Mouse (Mus musculus) CH12.LX (cell line): ENCODE measurements around the gene Smoc1. TPM values are rescaled to one million over a fixed set of nuclear protein-coding genes. Genes with fewer than 3 reads are reported as not detected.

Experiments
- DNase-seq: peaks from one replicate; pipeline ENCODE4 v3.0.0-alpha.2; 2013; ENCODE audit errors: extremely low read depth
- H3K27ac ChIP-seq: 2 replicates; pipeline ENCODE4 v1.5.1; 2012; ENCODE audit warnings: low read depth, mild to moderate bottlenecking, control low read depth, moderate library complexity; ENCODE audit not compliant: insufficient read depth
- H3K27me3 ChIP-seq: replicated peaks from 2 replicates; pipeline ENCODE3; 2012; ENCODE audit warnings: inconsistent platforms
- H3K36me3 ChIP-seq, 2 experiments: replicated peaks in 1 of 2; 2 replicates each; pipeline versions ENCODE3 to v1.6.1; 2012; ENCODE audit warnings: inconsistent platforms in 1 of 2, low read length in 1 of 2, mild to moderate bottlenecking in 1 of 2, mixed read lengths in 1 of 2, moderate library complexity in 1 of 2; ENCODE audit not compliant: control insufficient read depth in 1 of 2, insufficient read depth in 1 of 2
- H3K4me1 ChIP-seq, 2 experiments: 2 replicates each; pipeline ENCODE4 v1.6.1; 2012; ENCODE audit warnings: inconsistent platforms in 1 of 2, moderate library complexity in 1 of 2; ENCODE audit not compliant: insufficient read depth in 2 of 2, control insufficient read depth in 1 of 2
- H3K4me2 ChIP-seq: 2 replicates; pipeline ENCODE4 v1.6.1; 2012; ENCODE audit warnings: low read depth, mild to moderate bottlenecking, control low read depth; ENCODE audit not compliant: poor library complexity, insufficient read depth, severe bottlenecking
- H3K4me3 ChIP-seq, 3 experiments: fragments of 150-350 bp in 1 of 3; sonication (generic) in 1 of 3; replicated peaks in 1 of 3; 2 replicates each; pipeline versions ENCODE3 to v1.5.1; 2011 to 2012; ENCODE audit warnings: low read depth in 2 of 3, low read length in 2 of 3, mild to moderate bottlenecking in 2 of 3, moderate library complexity in 2 of 3, control low read depth in 1 of 3, improper control_type of control experiment in 1 of 3, inconsistent platforms in 1 of 3, mixed read lengths in 1 of 3; ENCODE audit not compliant: poor library complexity in 1 of 3
- H3K79me2 ChIP-seq: replicated peaks from 2 replicates; pipeline ENCODE4 v1.6.1; 2012; ENCODE audit warnings: mild to moderate bottlenecking, moderate library complexity; ENCODE audit not compliant: control insufficient read depth, poor library complexity, insufficient read depth, severe bottlenecking; ENCODE audit errors: extremely low read depth
- H3K9ac ChIP-seq: 2 replicates; pipeline ENCODE4 v1.6.1; 2012; ENCODE audit warnings: low read depth, mild to moderate bottlenecking, control low read depth, moderate library complexity; ENCODE audit not compliant: insufficient read depth
- H3K9me3 ChIP-seq: replicated peaks from 2 replicates; pipeline ENCODE3; 2012; ENCODE audit warnings: low read length, inconsistent platforms, mixed read lengths
- BHLHE40 ChIP-seq: IDR thresholded peaks from 2 replicates; pipeline ENCODE4 v1.6.1; 2011; ENCODE audit warnings: mild to moderate bottlenecking, low read depth, low read length, improper control_type of control experiment
- CHD2 ChIP-seq: IDR thresholded peaks from 2 replicates; pipeline ENCODE4 v1.6.1; 2011; ENCODE audit warnings: low read length, improper control_type of control experiment
- CTCF ChIP-seq, 2 experiments: IDR thresholded peaks in 1 of 2; conservative IDR thresholded peaks in 1 of 2; 2 replicates each; pipeline ENCODE4 v1.5.1; 2011 to 2012; ENCODE audit warnings: low read depth in 2 of 2, low read length in 2 of 2, improper control_type of control experiment in 1 of 2, inconsistent platforms in 1 of 2, mild to moderate bottlenecking in 1 of 2, moderate library complexity in 1 of 2
- ELF1 ChIP-seq: IDR thresholded peaks from 2 replicates; pipeline ENCODE4 v1.6.1; 2014; ENCODE audit warnings: low read depth, mild to moderate bottlenecking, inconsistent platforms, low read length, improper control_type of control experiment
- EP300 ChIP-seq: IDR thresholded peaks from 2 replicates; pipeline ENCODE4 v1.6.1; 2011; ENCODE audit warnings: low read length, improper control_type of control experiment
- HCFC1 ChIP-seq: IDR thresholded peaks from 2 replicates; pipeline ENCODE4 v1.6.1; 2012; ENCODE audit warnings: low read depth, mild to moderate bottlenecking, inconsistent platforms, low read length, improper control_type of control experiment
- IRF4 ChIP-seq: IDR thresholded peaks from 2 replicates; pipeline ENCODE4 v1.6.1; 2014; ENCODE audit warnings: low read depth, mild to moderate bottlenecking, inconsistent platforms, low read length, improper control_type of control experiment
- MAFK ChIP-seq: IDR thresholded peaks from 2 replicates; pipeline ENCODE4 v1.6.1; 2011; ENCODE audit warnings: low read length, improper control_type of control experiment; ENCODE audit not compliant: insufficient replicate concordance
- MXI1 ChIP-seq: IDR thresholded peaks from 2 replicates; pipeline ENCODE4 v1.6.1; 2011; ENCODE audit warnings: mild to moderate bottlenecking, low read depth, low read length, improper control_type of control experiment
- MYC ChIP-seq: IDR thresholded peaks from 2 replicates; pipeline ENCODE4 v1.6.1; 2011; ENCODE audit warnings: low read depth, mild to moderate bottlenecking, improper control_type of control experiment, low read length
- NRF1 ChIP-seq: IDR thresholded peaks from 2 replicates; pipeline ENCODE4 v1.6.1; 2014; ENCODE audit warnings: low read depth, mild to moderate bottlenecking, inconsistent platforms, low read length, improper control_type of control experiment, moderate library complexity
- POLR2A ChIP-seq: IDR thresholded peaks from 2 replicates; pipeline ENCODE4 v1.6.1; 2011; ENCODE audit warnings: low read depth, mild to moderate bottlenecking, improper control_type of control experiment, low read length
- RAD21 ChIP-seq: IDR thresholded peaks from 2 replicates; pipeline ENCODE4 v1.6.1; 2011; ENCODE audit warnings: low read depth, mild to moderate bottlenecking, low read length, improper control_type of control experiment, moderate library complexity
- SIN3A ChIP-seq: IDR thresholded peaks from 2 replicates; pipeline ENCODE4 v1.6.1; 2012; ENCODE audit warnings: low read length, improper control_type of control experiment, inconsistent platforms
- TCF12 ChIP-seq: IDR thresholded peaks from 2 replicates; pipeline ENCODE4 v1.6.1; 2014; ENCODE audit warnings: low read depth, mild to moderate bottlenecking, inconsistent platforms, low read length, improper control_type of control experiment
- ZC3H11A ChIP-seq: IDR thresholded peaks from 2 replicates; pipeline ENCODE4 v1.6.1; 2012; ENCODE audit warnings: low read depth, mild to moderate bottlenecking, inconsistent platforms, low read length, improper control_type of control experiment
- ZMIZ1 ChIP-seq: IDR thresholded peaks from 2 replicates; pipeline ENCODE4 v1.6.1; 2012; ENCODE audit warnings: low read depth, mild to moderate bottlenecking, inconsistent platforms, low read length, improper control_type of control experiment
- dilution Hi-C: fragments of 300-500 bp; cut with MboI; formaldehyde crosslinking; loops from 2 replicates; pipeline ENCODE4 v1.14.3; 2020; ENCODE audit warnings: low sequenced_read_pairs; ENCODE audit not compliant: extremely low pct_unique_long_range_greater_than_20kb, extremely low pct_ligation_motif_present
- in situ Hi-C: fragments of 300-500 bp; cut with MboI; formaldehyde crosslinking; loops from 3 replicates; pipeline ENCODE4 v1.14.3; 2019; ENCODE audit warnings: low sequenced_read_pairs, low pct_ligation_motif_present, low pct_unique_long_range_greater_than_20kb, mixed read lengths
- polyA plus RNA-seq: library from polyadenylated mRNA; unstranded; fragments of >175 nt; gene quantifications from 2 replicates; pipeline ENCODE4 v1.2.1, GENCODE M21; 2012; ENCODE audit warnings: low read depth; ENCODE audit not compliant: insufficient read length
- total RNA-seq, 2 experiments: library from RNA; depleted of rRNA; stranded (reverse); fragments of 300-350 nt in 1 of 2; fragments of >200 nt in 1 of 2; gene quantifications; 2 replicates each; pipeline ENCODE4 v1.2.3; 2012 to 2014

The Smoc1 gene
- total and polyA plus RNA-seq, 3 experiments, result 11.0 to 23.0 (median 11.6) TPM

DNA sequence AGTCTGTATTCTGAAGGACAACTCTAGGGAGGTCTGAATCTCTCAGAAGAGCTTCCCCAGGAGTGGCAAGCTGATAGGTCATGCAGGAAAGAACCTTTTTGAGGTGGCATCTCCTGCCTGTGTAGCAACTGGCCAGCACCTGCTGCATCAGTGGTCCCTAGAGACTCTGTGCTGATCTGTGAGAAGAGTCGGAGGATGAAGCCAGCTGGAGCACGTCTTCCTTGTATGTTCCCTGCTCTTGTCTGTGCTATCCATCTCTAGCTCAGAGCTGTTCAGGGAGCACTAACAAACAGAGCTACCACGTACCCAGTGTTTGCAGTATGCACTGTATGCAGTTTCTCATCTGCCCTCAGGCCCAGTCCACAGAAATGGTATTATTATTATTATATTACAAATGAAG is 54.4 kb downstream of the Smoc1 start:
- TF ChIP-seq TCF12 (no peak), EP300 (no peak), NRF1 (no peak), POLR2A (no peak), ELF1 (no peak), BHLHE40 (no peak), MAFK (no peak), MXI1 (no peak), ZMIZ1 (no peak), HCFC1 (no peak), IRF4 (no peak)
- H3K27ac ChIP-seq, result no peak overlapping the region
- H3K27me3 ChIP-seq, result no peaks in the 10 kb centered on the region
- dilution Hi-C loops, result no loop called here
- peaks cover 21% of the 10 kb centered on the region for H3K9me3 ChIP-seq
- no peak overlapping the region for H3K4me3 ChIP-seq
- DNase-seq, result no peak
- in situ Hi-C loops, result no loop called here
- peaks cover 0 to 9% of the 10 kb centered on the region in 2 experiments; a peak in 2 of 4 replicates for H3K4me1 ChIP-seq
- H3K36me3 ChIP-seq, result peaks cover 3 to 65% of the 10 kb centered on the region in 2 experiments
- no peak overlapping the region for H3K9ac ChIP-seq
- H3K4me2 ChIP-seq, result no peak overlapping the region
- no peaks in the 10 kb centered on the region for H3K79me2 ChIP-seq

DNA sequence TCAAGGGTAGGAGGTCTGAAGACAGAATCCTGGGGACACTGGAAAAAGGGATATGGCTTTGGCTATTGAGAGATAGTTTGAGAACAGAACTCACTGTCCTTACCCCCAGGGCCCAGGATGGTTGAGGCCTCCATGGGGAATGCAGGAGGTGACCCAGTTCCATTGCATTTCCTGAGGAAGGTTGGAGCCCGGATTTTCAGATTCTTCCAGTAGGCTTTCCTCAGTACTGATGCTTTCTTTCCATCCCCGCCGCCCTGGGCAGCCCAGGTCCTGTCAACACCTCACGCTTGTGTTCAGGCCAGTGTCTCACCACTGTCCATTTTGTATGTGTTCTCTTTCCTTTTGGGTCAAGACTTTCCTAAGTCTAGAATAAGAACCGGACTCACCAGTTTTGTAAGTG is 56.5 kb downstream of the Smoc1 start:
- TF ChIP-seq ZMIZ1, result no peak
- no peak for TF ChIP-seq MYC
- no peak for TF ChIP-seq RAD21
- TF ChIP-seq POLR2A, result no peak
- TF ChIP-seq NRF1, result no peak
- TF ChIP-seq ZC3H11A, result no peak
- no peak for TF ChIP-seq SIN3A
- TF ChIP-seq CHD2, result no peak
- TF ChIP-seq CTCF (conservative IDR thresholded peaks at IDR 0.05 in 1 of 2, IDR thresholded peaks at IDR 0.05 in 1 of 2; ENCODE audit: low read depth in 2 of 2, low read length in 2 of 2), result no peak
- Histone ChIP-seq H3K4me2 (no peak overlapping the region), H3K79me2 (no peaks in the 10 kb centered on the region), H3K4me1 (peaks cover 0 to 9% of the 10 kb centered on the region in 2 experiments; a peak in 2 of 4 replicates), H3K9ac (no peak overlapping the region), H3K9me3 (peaks cover 11% of the 10 kb centered on the region), H3K4me3 (no peak overlapping the region), H3K36me3 (peaks cover 0 to 60% of the 10 kb centered on the region in 2 experiments), H3K27ac (no peak overlapping the region), H3K27me3 (no peaks in the 10 kb centered on the region)
- dilution Hi-C loops, result no loop called here
- no peak for DNase-seq
- in situ Hi-C loops, result no loop called here
